Mouse (Mus musculus): ENCODE data around the gene Prorsd1. TPM values are rescaled to one million over a fixed set of nuclear protein-coding genes. Genes with fewer than 3 reads are reported as not detected.

Prorsd1 gene
- total RNA-seq (2014; rRNA removed; ENCODE audit: low replicate concordance): 8.7 and 11.8 TPM in 2 replicates
- 30.8 and 31.5 TPM in 2 replicates for polyA plus RNA-seq (2015; fragmentation: Nextera tagmentation; extraction: Ambion mirVana)

DNA sequence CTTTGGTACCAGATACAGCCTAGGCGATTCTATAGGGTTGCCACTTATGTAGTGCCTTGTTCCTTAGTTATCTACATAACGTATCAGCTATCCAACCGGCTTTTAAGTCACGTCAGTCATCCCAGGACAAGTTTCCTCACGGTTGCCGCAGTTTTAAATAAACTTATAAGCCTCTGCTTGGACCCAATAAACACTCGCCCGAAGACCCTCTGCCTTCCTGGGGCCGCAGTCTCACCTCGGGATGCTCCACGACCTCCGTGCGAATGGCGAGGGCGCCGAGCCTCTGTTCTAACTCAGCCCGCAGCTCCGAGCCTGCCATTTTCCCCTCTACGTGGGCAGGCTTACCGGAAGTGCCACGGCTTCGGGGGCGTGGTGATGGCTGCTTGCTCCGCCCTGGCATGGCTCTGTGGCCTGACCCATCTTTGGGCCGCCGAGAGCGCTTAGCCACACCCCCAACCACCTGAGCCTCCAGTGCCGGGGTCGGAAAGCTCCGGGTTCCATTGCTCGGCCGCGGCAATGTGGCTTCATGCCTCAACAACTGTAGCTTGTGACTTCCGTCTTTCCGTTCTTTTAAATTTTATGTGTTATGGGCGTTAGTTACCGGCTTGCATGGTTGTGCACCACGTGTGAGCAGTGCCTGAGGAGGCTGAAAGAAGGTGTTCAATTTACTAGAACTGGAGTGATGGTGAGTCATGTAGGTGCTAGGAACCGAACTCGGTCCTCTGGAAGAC lies at the start of gene Prorsd1:
Gene Prorsd1 (minus strand): TSS at position 352 of the 731 bp plus-strand sequence.
- TF ChIP-seq EP300 (IDR thresholded peaks at IDR 0.05; ENCODE audit: low read depth) (no peak), CTCF (IDR thresholded peaks at IDR 0.05; ENCODE audit: low read depth) (no peak)

DNA sequence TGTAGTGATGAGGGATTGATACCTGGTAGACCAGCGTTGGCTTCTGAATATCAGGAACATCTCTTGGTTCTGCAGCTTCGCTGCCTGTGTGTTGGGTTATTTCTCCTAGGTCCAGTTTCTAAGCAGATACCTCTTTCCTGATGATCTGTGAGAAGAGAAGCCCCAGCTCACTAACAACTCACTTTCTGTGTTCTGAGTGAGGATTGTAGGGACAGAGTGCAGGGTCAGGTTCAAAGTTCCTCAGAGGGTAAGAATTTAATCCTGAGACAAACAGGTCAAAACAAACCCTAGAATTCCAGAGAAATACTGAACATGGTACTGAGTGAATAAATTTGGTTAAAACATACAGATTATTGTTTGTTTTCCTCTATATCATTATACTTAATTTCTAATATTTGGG lies 48.6 kb upstream of the Prorsd1 start:
- Histone ChIP-seq H3K9ac (replicated peaks; ENCODE audit: low read depth, low read length) (no peak overlapping the region), H3K4me2 (ENCODE audit: low read depth, low read length) (no peak overlapping the region), H3K4me3 (ENCODE audit: low read depth, low read length) (no peak overlapping the region), H3K9me3 (replicated peaks; ENCODE audit: control insufficient read depth, low read length) (no peaks in the 10 kb centered on the region), H3K27me3 (ENCODE audit: control insufficient read depth, insufficient read depth, low read length) (no peaks in the 10 kb centered on the region), H3K4me1 (ENCODE audit: control insufficient read depth, insufficient read depth) (no peaks in the 10 kb centered on the region), H3K36me3 (replicated peaks; ENCODE audit: control insufficient read depth, insufficient read depth, low read length) (no peaks in the 10 kb centered on the region), H3K27ac (ENCODE audit: low read depth) (no peak overlapping the region)
- no peak for TF ChIP-seq CTCF (IDR thresholded peaks at IDR 0.05; ENCODE audit: low read depth)
- no peak for TF ChIP-seq EP300 (IDR thresholded peaks at IDR 0.05; ENCODE audit: low read depth)
- ATAC-seq (ENCODE audit: insufficient read depth, low read depth) (no peak), DNase-seq (ENCODE audit: low spot score) (no peak)
- WGBS: 76% methylated on average over 2 of the region's 2 CpGs

More for the DNA sequence above, at the start of gene Prorsd1:
- H3K27ac ChIP-seq (ENCODE audit: low read depth): peak within 1 kb of the TSS; percentile 73
- peak within 1 kb of the TSS; percentile 49 for H3K9ac ChIP-seq (replicated peaks; ENCODE audit: low read depth, low read length)
- H3K27me3 ChIP-seq (ENCODE audit: control insufficient read depth, insufficient read depth, low read length): no peaks in the 10 kb centered on the region
- 0 out of 2 replicates have a peak, but pooled peaks cover 6% of the 10 kb centered on the region for H3K9me3 ChIP-seq (replicated peaks; ENCODE audit: control insufficient read depth, low read length)
- 0 out of 2 replicates have a peak, but pooled peaks cover 6% of the 10 kb centered on the region for H3K4me1 ChIP-seq (ENCODE audit: control insufficient read depth, insufficient read depth)
- DNase-seq (ENCODE audit: low spot score) (peak; percentile 78), ATAC-seq (ENCODE audit: insufficient read depth, low read depth) (peak; percentile 99)
- 2% methylated on average over 40 of the region's 40 CpGs for WGBS
- peak within 1 kb of the TSS; percentile 70 for H3K4me3 ChIP-seq (ENCODE audit: low read depth, low read length)
- peak within 1 kb of the TSS; percentile 60 for H3K4me2 ChIP-seq (ENCODE audit: low read depth, low read length)
- H3K36me3 ChIP-seq (replicated peaks; ENCODE audit: control insufficient read depth, insufficient read depth, low read length): peaks cover 14% of the 10 kb centered on the region

DNA sequence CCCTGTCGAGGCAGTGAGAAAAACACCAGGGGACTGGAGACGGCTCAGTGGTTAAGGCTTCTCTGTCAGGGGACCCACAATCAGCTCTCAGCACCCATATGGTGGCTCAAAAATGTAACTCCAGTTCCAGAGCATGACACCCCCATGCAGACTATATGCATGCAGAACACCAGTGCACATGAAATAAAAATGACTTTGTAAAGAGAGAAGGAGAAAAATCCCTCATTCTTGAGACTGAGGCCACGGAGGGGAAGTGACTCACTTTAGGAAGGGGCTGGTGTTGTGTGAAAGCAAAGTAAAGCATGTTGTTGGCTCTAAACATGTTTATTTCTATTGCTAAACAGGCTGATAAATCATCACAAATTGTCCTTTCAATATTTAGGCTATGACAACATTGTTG lies 46.2 kb upstream of the Prorsd1 start:
- Histone ChIP-seq H3K4me3 (ENCODE audit: low read depth, low read length) (no peak overlapping the region), H3K27ac (ENCODE audit: low read depth) (no peak overlapping the region), H3K27me3 (ENCODE audit: control insufficient read depth, insufficient read depth, low read length) (no peaks in the 10 kb centered on the region), H3K9ac (replicated peaks; ENCODE audit: low read depth, low read length) (no peak overlapping the region), H3K4me1 (ENCODE audit: control insufficient read depth, insufficient read depth) (no peaks in the 10 kb centered on the region), H3K9me3 (replicated peaks; ENCODE audit: control insufficient read depth, low read length) (no peaks in the 10 kb centered on the region), H3K36me3 (replicated peaks; ENCODE audit: control insufficient read depth, insufficient read depth, low read length) (no peaks in the 10 kb centered on the region), H3K4me2 (ENCODE audit: low read depth, low read length) (no peak overlapping the region)
- DNase-seq (ENCODE audit: low spot score) (no peak), ATAC-seq (ENCODE audit: insufficient read depth, low read depth) (no peak)
- TF ChIP-seq EP300 (IDR thresholded peaks at IDR 0.05; ENCODE audit: low read depth) (no peak), CTCF (IDR thresholded peaks at IDR 0.05; ENCODE audit: low read depth) (no peak)
- 77% methylated on average over 3 of the region's 3 CpGs for WGBS

DNA sequence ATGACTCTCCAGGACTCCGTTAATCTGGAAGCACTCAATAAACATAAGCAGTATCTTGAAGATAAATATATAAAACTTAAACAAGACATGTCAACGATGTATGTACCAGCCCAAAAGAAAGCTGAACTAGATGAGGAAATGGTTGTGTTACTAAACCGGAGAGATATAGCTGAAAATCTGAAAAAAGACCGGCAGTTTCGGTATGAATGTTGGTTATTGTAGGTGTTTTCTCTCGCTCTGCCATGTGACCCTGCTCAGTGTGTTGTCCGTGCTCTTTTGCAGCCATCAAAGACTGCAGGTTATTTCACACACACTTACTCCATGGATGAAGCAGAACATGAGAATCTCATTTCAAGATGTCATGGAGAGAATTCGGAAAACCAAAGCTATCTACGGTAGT lies 45.6 kb upstream of the Prorsd1 start:
- WGBS: 76% methylated on average over 9 of the region's 9 CpGs
- TF ChIP-seq EP300 (IDR thresholded peaks at IDR 0.05; ENCODE audit: low read depth) (no peak), CTCF (IDR thresholded peaks at IDR 0.05; ENCODE audit: low read depth) (no peak)
- ATAC-seq (ENCODE audit: insufficient read depth, low read depth): no peak

DNA sequence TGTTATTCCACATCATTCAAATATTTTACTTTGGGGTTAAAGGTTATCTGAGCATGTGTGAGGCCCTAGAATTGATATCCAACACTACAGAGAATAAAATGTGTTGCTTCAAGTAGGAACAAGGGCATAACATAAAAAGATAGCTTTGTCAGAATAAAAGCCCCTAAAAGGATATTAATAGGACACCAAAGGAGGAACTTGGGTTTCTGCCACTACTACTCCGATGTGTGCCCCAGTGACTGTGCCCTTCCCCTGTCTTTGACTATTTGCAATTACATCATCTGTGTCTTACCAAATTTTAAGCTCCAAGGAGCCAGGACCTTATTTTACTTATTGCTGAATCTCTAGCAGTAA lies 34.6 kb upstream of the Prorsd1 start:
- H3K36me3 ChIP-seq (replicated peaks; ENCODE audit: control insufficient read depth, insufficient read depth, low read length): peaks cover 16% of the 10 kb centered on the region
- no peak overlapping the region for H3K4me3 ChIP-seq (ENCODE audit: low read depth, low read length)
- TF ChIP-seq CTCF (IDR thresholded peaks at IDR 0.05; ENCODE audit: low read depth) (no peak), EP300 (IDR thresholded peaks at IDR 0.05; ENCODE audit: low read depth) (no peak)
- no peak overlapping the region for H3K9ac ChIP-seq (replicated peaks; ENCODE audit: low read depth, low read length)
- ATAC-seq (ENCODE audit: insufficient read depth, low read depth) (no peak), DNase-seq (ENCODE audit: low spot score) (peak; percentile 49)
- H3K9me3 ChIP-seq (replicated peaks; ENCODE audit: control insufficient read depth, low read length): no peaks in the 10 kb centered on the region
- WGBS: 25% methylated on average over 1 of the region's 1 CpGs
- no peak overlapping the region for H3K27ac ChIP-seq (ENCODE audit: low read depth)
- peaks cover 11% of the 10 kb centered on the region; the same call in 1 of the 2 replicates for H3K4me1 ChIP-seq (ENCODE audit: control insufficient read depth, insufficient read depth)
- no peaks in the 10 kb centered on the region for H3K27me3 ChIP-seq (ENCODE audit: control insufficient read depth, insufficient read depth, low read length)
- H3K4me2 ChIP-seq (ENCODE audit: low read depth, low read length): no peak overlapping the region

More for the DNA sequence above, 45.6 kb upstream of the Prorsd1 start:
- no peaks in the 10 kb centered on the region for H3K27me3 ChIP-seq (ENCODE audit: control insufficient read depth, insufficient read depth, low read length)
- H3K9ac ChIP-seq (replicated peaks; ENCODE audit: low read depth, low read length): no peak overlapping the region
- H3K36me3 ChIP-seq (replicated peaks; ENCODE audit: control insufficient read depth, insufficient read depth, low read length): no peaks in the 10 kb centered on the region
- no peak overlapping the region for H3K4me2 ChIP-seq (ENCODE audit: low read depth, low read length)
- no peaks in the 10 kb centered on the region for H3K4me1 ChIP-seq (ENCODE audit: control insufficient read depth, insufficient read depth)
- H3K27ac ChIP-seq (ENCODE audit: low read depth): no peak overlapping the region
- H3K9me3 ChIP-seq (replicated peaks; ENCODE audit: control insufficient read depth, low read length): no peaks in the 10 kb centered on the region
- no peak for DNase-seq (ENCODE audit: low spot score)
- H3K4me3 ChIP-seq (ENCODE audit: low read depth, low read length): no peak overlapping the region
